Mouse (Mus musculus): Measurements from ENCODE around the gene Gm45208.
A peak's percentile ranks its signal among the peaks of the same experiment; 100 is the strongest.
"Not testable (repeated sequence)": the region's sequence is repeated elsewhere in the genome, so short reads cannot be mapped to it uniquely, and the experiment has no call there.

Gene Gm45208

GRCm38 (mm10) chrX:7728215-7728921 is 6.3 kb downstream of the Gm45208 start, which contains the start of gene Praf2:
Praf2 (plus strand) TSS chrX:7728439.
- peak; percentile 77 for DNase-seq (ENCODE audit: low spot score)

GRCm38 (mm10) chrX:7728922-7729265 is 6.8 kb downstream of the Gm45208 start:
- DNase-seq (ENCODE audit: low spot score) = no peak

GRCm38 (mm10) chrX:7733571-7734156 is 11.6 kb downstream of the Gm45208 start:
- no peak for DNase-seq (ENCODE audit: low spot score)

- DNase-seq (ENCODE audit: low spot score) = no peak
Measured at GRCm38 (mm10) chrX:7739336-7740081, 17.5 kb downstream of the Gm45208 start.

GRCm38 (mm10) chrX:7740082-7740819 is 18.2 kb downstream of the Gm45208 start:
- no peak for DNase-seq (ENCODE audit: low spot score)

GRCm38 (mm10) chrX:7741103-7741502 is 19.1 kb downstream of the Gm45208 start:
- no peak for DNase-seq (ENCODE audit: low spot score)

GRCm38 (mm10) chrX:7743470-7743869 is 21.4 kb downstream of the Gm45208 start:
- no peak for DNase-seq (ENCODE audit: low spot score)

GRCm38 (mm10) chrX:7744940-7745339 is 22.9 kb downstream of the Gm45208 start:
- DNase-seq (ENCODE audit: low spot score) = no peak

GRCm38 (mm10) chrX:7745429-7745828 is 23.4 kb downstream of the Gm45208 start:
- no peak for DNase-seq (ENCODE audit: low spot score)

GRCm38 (mm10) chrX:7750432-7751116 is 28.5 kb downstream of the Gm45208 start, which contains the start of gene Ccdc120:
Ccdc120 (minus strand) TSS chrX:7750905.
- DNase-seq (ENCODE audit: low spot score) = peak; percentile 73

GRCm38 (mm10) chrX:7753627-7754026 is 31.6 kb downstream of the Gm45208 start:
- DNase-seq (ENCODE audit: low spot score) = not testable (repeated sequence)

GRCm38 (mm10) chrX:7762137-7762920 is 40.3 kb downstream of the Gm45208 start, which contains the start of gene Tfe3:
Tfe3 (plus strand) TSS chrX:7762560.
- peak; percentile 92 for DNase-seq (ENCODE audit: low spot score)

- DNase-seq (ENCODE audit: low spot score) = no peak
Measured at GRCm38 (mm10) chrX:7762921-7763197, 40.8 kb downstream of the Gm45208 start.

GRCm38 (mm10) chrX:7763631-7764393 is 41.8 kb downstream of the Gm45208 start:
- DNase-seq (ENCODE audit: low spot score) = peak; percentile 80

GRCm38 (mm10) chrX:7764657-7765280 is 42.7 kb downstream of the Gm45208 start:
- DNase-seq (ENCODE audit: low spot score) = no peak

- DNase-seq (ENCODE audit: low spot score) = no peak
Measured at GRCm38 (mm10) chrX:7765281-7765670, 43.2 kb downstream of the Gm45208 start.

GRCm38 (mm10) chrX:7765764-7766163 is 43.7 kb downstream of the Gm45208 start:
- peak; percentile 51 for DNase-seq (ENCODE audit: low spot score)

- DNase-seq (ENCODE audit: low spot score) = no peak
Measured at GRCm38 (mm10) chrX:7769302-7770017, 47.4 kb downstream of the Gm45208 start.

- DNase-seq (ENCODE audit: low spot score) = no peak
Measured at GRCm38 (mm10) chrX:7772766-7773165, 50.7 kb downstream of the Gm45208 start.

All from testis, postnatal 14 days (tissue).